10 mouse cellular contexts compared by ENCODE assay signal in genomic region chr13:33079391-33079790, GRCm38 (mm10). TPM values are rescaled to one million over a fixed set of nuclear protein-coding genes. Genes with fewer than 3 reads are reported as not detected.
DNase-seq lines count a peak whose midpoint lies in the region; ATAC-seq and TF ChIP-seq lines count a peak whose summit lies in the region.
"Had no signal": no experiment of that assay in that cellular context is flagged by ENCODE, and none has a peak within 500 bp of the region (broad histone marks: within the 10 kb centered on the region; RNA-seq: fewer than 3 reads in every experiment).

No protein-coding gene starts in this region.

- DNase-seq in left cerebral cortex, adult 2 months (ENCODE audit: extremely low spot score in 1 of 2, low spot score in 2 of 2) = no peak
- DNase-seq in left cerebral cortex, postnatal 10 days (ENCODE audit: extremely low spot score in 1 of 2, low spot score in 2 of 2) = no peak
- no peak for DNase-seq in forebrain, postnatal 0 days
- DNase-seq in lung, postnatal 25 days (ENCODE audit: low spot score) = peak; percentile 51
- no peak for DNase-seq in spleen, adult 12 weeks (ENCODE audit: low spot score)
- no peak for DNase-seq in thymus, adult 18-20 months
- no peak for DNase-seq in thymus, postnatal 36 days

- no peaks in the 10 kb centered on the region for H3K9me3 ChIP-seq in forebrain, postnatal 0 days (ENCODE audit: low read length)

- H3K4me2 ChIP-seq in forebrain, postnatal 0 days (ENCODE audit: low read depth) = no peak overlapping the region

- 27% methylated on average over 6 of the region's 6 CpGs for WGBS in forebrain, postnatal 0 days

- no peak overlapping the region for H3K27ac ChIP-seq in left cerebral cortex, adult 2 months
- no peak overlapping the region for H3K27ac ChIP-seq in bone marrow macrophage, adult 2 months (ENCODE audit: insufficient read depth, low read depth, low read length)
- H3K27ac ChIP-seq in forebrain, postnatal 0 days (ENCODE audit: low read depth, low read length) = no peak overlapping the region

- peak; percentile 61 for TF ChIP-seq CTCF in left cerebral cortex, adult 2 months (IDR thresholded peaks at IDR 0.05)
- TF ChIP-seq CTCF in bone marrow macrophage, adult 2 months (IDR thresholded peaks at IDR 0.05; ENCODE audit: low read depth, low read length) = no peak; the same call in 1 of the 2 replicates
- peak; percentile 56 for TF ChIP-seq CTCF in forebrain, postnatal 0 days (IDR thresholded peaks at IDR 0.05; ENCODE audit: low read depth)

- intact Hi-C loops in left cerebral cortex, adult 2 months (cut with DNase I) = loop anchor here (1.0 to 10.0 kb wide), 3 partner anchors 75 to 685 kb away; no protein-coding TSS in a partner anchor
- intact Hi-C loops in left cerebral cortex, postnatal 10 days (cut with DNase I) = no loop called here

- peak; percentile 46; the same call in 1 of the 2 replicates for ATAC-seq in forebrain, postnatal 0 days

- H3K36me3 ChIP-seq in forebrain, postnatal 0 days (ENCODE audit: insufficient read depth) = no peaks in the 10 kb centered on the region

- no peak overlapping the region for H3K4me3 ChIP-seq in left cerebral cortex, adult 2 months
- peak overlapping the region; percentile 31; the same call in 1 of the 2 replicates for H3K4me3 ChIP-seq in bone marrow macrophage, adult 2 months (ENCODE audit: insufficient read depth, low read length)
- H3K4me3 ChIP-seq in forebrain, postnatal 0 days (ENCODE audit: low read depth, low read length) = no peak overlapping the region
- H3K4me3 ChIP-seq: erythroblast, embryonic 14.5 days had no signal

- H3K4me1 ChIP-seq in bone marrow macrophage, adult 2 months (ENCODE audit: control insufficient read depth, insufficient read depth, low read length) = peaks cover 20% of the 10 kb centered on the region
- 0 out of 2 replicates have a peak, but pooled peaks cover under 1% of the 10 kb centered on the region for H3K4me1 ChIP-seq in forebrain, postnatal 0 days (ENCODE audit: insufficient read depth)

- no peak for TF ChIP-seq POLR2A in bone marrow macrophage, adult 2 months (IDR thresholded peaks at IDR 0.05; ENCODE audit: borderline replicate concordance, low read depth, low read length)

- no peaks in the 10 kb centered on the region for H3K27me3 ChIP-seq in forebrain, postnatal 0 days (ENCODE audit: insufficient read depth, low read length)

- no peak overlapping the region for H3K9ac ChIP-seq in forebrain, postnatal 0 days

RNA-seq across cellular contexts. Expression of gene Serpinb1b, which starts 1.0 kb away (rescaled TPM):
- total RNA-seq in left cerebral cortex, adult 2 months (2021) = 1 to 10 TPM in 1 of 2 experiments, under 1 TPM in 1; 0.86 to 1.2 TPM
- 1 to 10 TPM in 1 of 2 experiments, under 1 TPM in 1; 0.79 to 1.1 TPM for total RNA-seq in left cerebral cortex, postnatal 10 days (2021)
- polyA plus RNA-seq in bone marrow macrophage, adult 2 months (2012; ENCODE audit: insufficient read depth, insufficient read length, missing spikeins) = 0.60 TPM in 1 of 2 replicates, not detected in the other
- 0.95 and 1.1 TPM in 2 replicates for total RNA-seq in forebrain, postnatal 0 days (2014; rRNA removed)
- polyA plus RNA-seq in forebrain, postnatal 0 days (2015; fragmentation: Nextera tagmentation; extraction: Ambion mirVana) = 3.5 and 4.1 TPM in 2 replicates
- polyA plus RNA-seq: erythroblast, embryonic 14.5 days; neural tube, embryonic 11.5 days had no signal

RNA-seq across cellular contexts. Expression of gene Serpinb9b, which starts 52.2 kb away (rescaled TPM):
- under 1 TPM in 1 of 2 experiments, not detected in 1; 0.09 TPM for total RNA-seq in left cerebral cortex, adult 2 months (2021)
- total RNA-seq in left cerebral cortex, postnatal 10 days (2021) = not detected
- polyA plus RNA-seq in bone marrow macrophage, adult 2 months (2012; ENCODE audit: insufficient read depth, insufficient read length, missing spikeins) = 0.44 TPM in 1 of 2 replicates, not detected in the other
- 0.24 TPM in 1 of 2 replicates, not detected in the other for total RNA-seq in forebrain, postnatal 0 days (2014; rRNA removed)
- 0.11 and 0.18 TPM in 2 replicates for polyA plus RNA-seq in forebrain, postnatal 0 days (2015; fragmentation: Nextera tagmentation; extraction: Ambion mirVana)
- polyA plus RNA-seq: erythroblast, embryonic 14.5 days had no signal
